Mouse (Mus musculus) embryonic facial prominence, embryonic 12.5 days (tissue): Measurements from ENCODE around the gene Cep112. TPM values are rescaled to one million over a fixed set of nuclear protein-coding genes. Genes with fewer than 3 reads are reported as not detected.
A peak's percentile ranks its signal among the peaks of the same experiment; 100 is the strongest.

Experiments used
- ATAC-seq: fragments of 200-750 bp; cut with Nextera tagmentation; 2 replicates; pipeline ENCODE4 v1.8.0; 2017; ENCODE audit not compliant: insufficient number of reproducible peaks, insufficient read depth, low FRiP score, low TSS enrichment
- H3K27ac ChIP-seq: fragments of 300-500 bp; sonication (generic); 2 replicates; pipeline ENCODE4 v1.5.1; 2016; ENCODE audit warnings: mild to moderate bottlenecking
- H3K27me3 ChIP-seq: fragments of 300-500 bp; sonication (generic); 2 replicates; pipeline ENCODE4 v1.6.1; 2016; ENCODE audit warnings: mild to moderate bottlenecking, moderate library complexity
- H3K36me3 ChIP-seq: fragments of 300-500 bp; sonication (generic); 2 replicates; pipeline ENCODE4 v1.6.1; 2016; ENCODE audit warnings: mild to moderate bottlenecking
- H3K4me1 ChIP-seq: fragments of 300-500 bp; sonication (generic); 2 replicates; pipeline ENCODE4 v1.6.1; 2016
- H3K4me2 ChIP-seq: fragments of 300-500 bp; sonication (generic); replicated peaks from 2 replicates; pipeline ENCODE4 v1.6.1; 2016; ENCODE audit warnings: mild to moderate bottlenecking, moderate library complexity
- H3K4me3 ChIP-seq: fragments of 300-500 bp; sonication (generic); 2 replicates; pipeline ENCODE4 v1.5.1; 2016; ENCODE audit warnings: mild to moderate bottlenecking
- H3K9ac ChIP-seq: fragments of 300-500 bp; sonication (generic); 2 replicates; pipeline ENCODE4 v1.6.1; 2016; ENCODE audit warnings: mild to moderate bottlenecking, moderate library complexity
- H3K9me3 ChIP-seq: fragments of 300-500 bp; sonication (generic); 2 replicates; pipeline ENCODE4 v1.6.1; 2016; ENCODE audit warnings: mild to moderate bottlenecking, moderate library complexity
- WGBS: fragments of 180-500 bp; shearing (Covaris S2); methylation state at CpG from one replicate; pipeline ENCODE4 v1.1.7; 2016; 5-methylcytosine and 5-hydroxymethylcytosine counted together
- polyA plus RNA-seq: library from polyadenylated mRNA; unstranded; fragments of >200 nt; fragmentation: Nextera tagmentation; extraction: Ambion mirVana; gene quantifications from 2 replicates; pipeline ENCODE4 v1.2.1, GENCODE M21; 2016

The Cep112 gene
- polyA plus RNA-seq, 1 experiment from 2014 or later: 13.8 TPM

GRCm38 (mm10) chr11:108822257-108822656 is 397.3 kb downstream of the Cep112 start:
- Histone ChIP-seq H3K36me3 (no peaks in the 10 kb centered on the region), H3K4me2 (no peak overlapping the region), H3K27me3 (no peaks in the 10 kb centered on the region), H3K9me3 (no peaks in the 10 kb centered on the region), H3K27ac (no peak overlapping the region), H3K9ac (no peak overlapping the region), H3K4me1 (0 out of 2 replicates have a peak, but pooled peaks cover 10% of the 10 kb centered on the region), H3K4me3 (no peak overlapping the region)
- 67% methylated on average over 7 of the region's 7 CpGs for WGBS
- no peak for ATAC-seq

GRCm38 (mm10) chr11:108827321-108827720 is 402.3 kb downstream of the Cep112 start:
- no peak overlapping the region for H3K4me2 ChIP-seq
- H3K9ac ChIP-seq: no peak overlapping the region
- H3K4me3 ChIP-seq: no peak overlapping the region
- no peaks in the 10 kb centered on the region for H3K27me3 ChIP-seq
- H3K36me3 ChIP-seq: no peaks in the 10 kb centered on the region
- H3K27ac ChIP-seq: no peak overlapping the region
- peaks cover under 1% of the 10 kb centered on the region; the same call in 1 of the 2 replicates for H3K4me1 ChIP-seq
- no peaks in the 10 kb centered on the region for H3K9me3 ChIP-seq
- no peak for ATAC-seq

- no peak overlapping the region for H3K4me2 ChIP-seq
- 75% methylated on average over 4 of the region's 4 CpGs for whole genome bisulfite sequencing
- H3K27me3 ChIP-seq: no peaks in the 10 kb centered on the region
- H3K27ac ChIP-seq: no peak overlapping the region
- no peak overlapping the region for H3K4me3 ChIP-seq
- no peak for ATAC-seq
- H3K9ac ChIP-seq: no peak overlapping the region
- no peaks in the 10 kb centered on the region; the same call in 1 of the 2 replicates for H3K4me1 ChIP-seq
- H3K36me3 ChIP-seq: no peaks in the 10 kb centered on the region
- no peaks in the 10 kb centered on the region for H3K9me3 ChIP-seq
These were observed 403.5 kb downstream of the Cep112 start for GRCm38 (mm10) chr11:108828374-108829025.

- no peaks in the 10 kb centered on the region for H3K9me3 ChIP-seq
- WGBS: 51% methylated on average over 4 of the region's 4 CpGs
- H3K27me3 ChIP-seq: no peaks in the 10 kb centered on the region
- 0 out of 2 replicates have a peak, but pooled peaks have one; percentile 64 for ATAC-seq
- no peaks in the 10 kb centered on the region for H3K36me3 ChIP-seq
- H3K9ac ChIP-seq: no peak overlapping the region
- peaks cover 4% of the 10 kb centered on the region; the same call in 1 of the 2 replicates for H3K4me1 ChIP-seq
- 0 out of 2 replicates have a peak overlapping the region, but pooled peaks have one; percentile 18 for H3K27ac ChIP-seq
- H3K4me2 ChIP-seq: no peak overlapping the region
- H3K4me3 ChIP-seq: no peak overlapping the region
These were observed 411.7 kb downstream of the Cep112 start for GRCm38 (mm10) chr11:108836706-108837105.

- 56% methylated on average over 3 of the region's 3 CpGs for WGBS
- Histone ChIP-seq H3K4me2 (no peak overlapping the region), H3K9me3 (no peaks in the 10 kb centered on the region), H3K27me3 (no peaks in the 10 kb centered on the region), H3K4me3 (no peak overlapping the region), H3K27ac (no peak overlapping the region), H3K9ac (no peak overlapping the region), H3K36me3 (no peaks in the 10 kb centered on the region), H3K4me1 (peaks cover 4% of the 10 kb centered on the region; the same call in 1 of the 2 replicates)
- no peak for ATAC-seq
These were observed 415.2 kb downstream of the Cep112 start for GRCm38 (mm10) chr11:108840195-108840594.

- H3K9me3 ChIP-seq: no peaks in the 10 kb centered on the region
- H3K4me2 ChIP-seq: no peak overlapping the region
- no peak for ATAC-seq
- no peak overlapping the region for H3K9ac ChIP-seq
- H3K27me3 ChIP-seq: no peaks in the 10 kb centered on the region
- 55% methylated on average over 2 of the region's 2 CpGs for WGBS
- H3K4me1 ChIP-seq: no peaks in the 10 kb centered on the region; the same call in 1 of the 2 replicates
- H3K4me3 ChIP-seq: no peak overlapping the region
- H3K27ac ChIP-seq: no peak overlapping the region
- H3K36me3 ChIP-seq: no peaks in the 10 kb centered on the region
These were observed 417.8 kb downstream of the Cep112 start for GRCm38 (mm10) chr11:108842765-108843164.

- no peak for ATAC-seq
- Histone ChIP-seq H3K9me3 (no peaks in the 10 kb centered on the region), H3K27ac (no peak overlapping the region), H3K27me3 (no peaks in the 10 kb centered on the region), H3K9ac (no peak overlapping the region), H3K36me3 (no peaks in the 10 kb centered on the region), H3K4me1 (no peaks in the 10 kb centered on the region; the same call in 1 of the 2 replicates), H3K4me3 (no peak overlapping the region), H3K4me2 (no peak overlapping the region)
- 80% methylated on average over 2 of the region's 2 CpGs for WGBS
These were observed 421.0 kb downstream of the Cep112 start for GRCm38 (mm10) chr11:108845971-108846370.

GRCm38 (mm10) chr11:108846479-108846878 is 421.5 kb downstream of the Cep112 start:
- Histone ChIP-seq H3K4me3 (no peak overlapping the region), H3K4me2 (no peak overlapping the region), H3K27me3 (no peaks in the 10 kb centered on the region), H3K9ac (no peak overlapping the region), H3K4me1 (no peaks in the 10 kb centered on the region; the same call in 1 of the 2 replicates), H3K9me3 (no peaks in the 10 kb centered on the region), H3K27ac (no peak overlapping the region), H3K36me3 (no peaks in the 10 kb centered on the region)
- 84% methylated on average over 3 of the region's 3 CpGs for WGBS
- ATAC-seq: no peak

GRCm38 (mm10) chr11:108851771-108852170 is 426.8 kb downstream of the Cep112 start:
- Histone ChIP-seq H3K4me1 (no peaks in the 10 kb centered on the region), H3K36me3 (no peaks in the 10 kb centered on the region), H3K4me2 (no peak overlapping the region), H3K9ac (no peak overlapping the region), H3K4me3 (no peak overlapping the region), H3K9me3 (no peaks in the 10 kb centered on the region), H3K27me3 (no peaks in the 10 kb centered on the region), H3K27ac (no peak overlapping the region)
- WGBS: 85% methylated on average over 1 of the region's 1 CpGs
- no peak for ATAC-seq

GRCm38 (mm10) chr11:108857254-108857653 is 432.3 kb downstream of the Cep112 start:
- Histone ChIP-seq H3K9me3 (no peaks in the 10 kb centered on the region), H3K4me1 (peaks cover 17% of the 10 kb centered on the region), H3K27ac (no peak overlapping the region; the same call in 1 of the 2 replicates), H3K36me3 (no peaks in the 10 kb centered on the region), H3K27me3 (no peaks in the 10 kb centered on the region), H3K4me2 (0 out of 2 replicates have a peak overlapping the region, but pooled peaks have one; percentile 19), H3K4me3 (no peak overlapping the region), H3K9ac (no peak overlapping the region)
- ATAC-seq: no peak
- 42% methylated on average over 6 of the region's 6 CpGs for WGBS

GRCm38 (mm10) chr11:108857678-108858338 is 432.8 kb downstream of the Cep112 start:
- no peak; the same call in 1 of the 2 replicates for ATAC-seq
- peaks cover 17% of the 10 kb centered on the region for H3K4me1 ChIP-seq
- H3K9me3 ChIP-seq: no peaks in the 10 kb centered on the region
- no peaks in the 10 kb centered on the region for H3K36me3 ChIP-seq
- H3K27ac ChIP-seq: no peak overlapping the region
- H3K4me2 ChIP-seq: 0 out of 2 replicates have a peak overlapping the region, but pooled peaks have one; percentile 19
- H3K27me3 ChIP-seq: no peaks in the 10 kb centered on the region
- H3K4me3 ChIP-seq: no peak overlapping the region
- 37% methylated on average over 7 of the region's 7 CpGs for WGBS
- H3K9ac ChIP-seq: no peak overlapping the region

- 60% methylated on average over 3 of the region's 3 CpGs for WGBS
These were observed 433.4 kb downstream of the Cep112 start for GRCm38 (mm10) chr11:108858339-108858804.

More at GRCm38 (mm10) chr11:108858339-108858804, 433.4 kb downstream of the Cep112 start:
- H3K9ac ChIP-seq: no peak overlapping the region
- H3K4me1 ChIP-seq: peaks cover 17% of the 10 kb centered on the region
- no peak for ATAC-seq
- no peaks in the 10 kb centered on the region for H3K27me3 ChIP-seq
- no peaks in the 10 kb centered on the region for H3K36me3 ChIP-seq
- no peak overlapping the region for H3K4me3 ChIP-seq
- H3K9me3 ChIP-seq: no peaks in the 10 kb centered on the region
- no peak overlapping the region for H3K27ac ChIP-seq
- no peak overlapping the region for H3K4me2 ChIP-seq
